Mouse (Mus musculus) ES-E14 (cell line): ENCODE results near the gene Ago4. TPM values are rescaled to one million over a fixed set of nuclear protein-coding genes. Genes with fewer than 3 reads are reported as not detected.

Experiments used
- DNase-seq: peaks from one replicate; pipeline ENCODE4 v3.0.0-alpha.2; 2013; ENCODE audit warnings: low read depth, low spot score
- H3K27ac ChIP-seq: 2 replicates; pipeline ENCODE4 v1.5.1; 2012; ENCODE audit warnings: low read depth, mild to moderate bottlenecking, low read length, moderate library complexity, mixed read lengths; ENCODE audit not compliant: poor library complexity, insufficient read depth, severe bottlenecking
- H3K36me3 ChIP-seq: 2 replicates; pipeline ENCODE4 v1.6.1; 2012; ENCODE audit warnings: mild to moderate bottlenecking, low read length, moderate library complexity, mixed read lengths; ENCODE audit not compliant: control insufficient read depth, poor library complexity, insufficient read depth, severe bottlenecking
- H3K4me1 ChIP-seq, 2 experiments: fragments of 150-350 bp in 1 of 2; sonication (generic) in 1 of 2; 2 replicates each; pipeline ENCODE4 v1.6.1; 2012; ENCODE audit warnings: low read length in 2 of 2, mild to moderate bottlenecking in 1 of 2, mixed read lengths in 1 of 2; ENCODE audit not compliant: control insufficient read depth in 2 of 2, insufficient read depth in 2 of 2, poor library complexity in 1 of 2
- H3K4me3 ChIP-seq, 2 experiments: fragments of 150-350 bp in 1 of 2; sonication (generic) in 1 of 2; 2 replicates each; pipeline ENCODE4 v1.5.1; 2012; ENCODE audit warnings: low read length in 2 of 2, low read depth in 1 of 2, mild to moderate bottlenecking in 1 of 2, mixed read lengths in 1 of 2; ENCODE audit not compliant: insufficient read depth in 1 of 2, poor library complexity in 1 of 2, severe bottlenecking in 1 of 2
- H3K9ac ChIP-seq: 2 replicates; pipeline ENCODE4 v1.6.1; 2012; ENCODE audit warnings: low read depth, mild to moderate bottlenecking, low read length, mixed read lengths; ENCODE audit not compliant: poor library complexity, insufficient read depth, severe bottlenecking
- H3K9me3 ChIP-seq: fragments of 150-350 bp; sonication (generic); 2 replicates; pipeline ENCODE4 v1.6.1; 2012; ENCODE audit warnings: low read depth, mild to moderate bottlenecking, low read length; ENCODE audit not compliant: control insufficient read depth, insufficient read depth
- CHD2 ChIP-seq: IDR thresholded peaks from 2 replicates; pipeline ENCODE4 v1.6.1; 2014; ENCODE audit warnings: mild to moderate bottlenecking, low read depth, low read length, inconsistent platforms
- HCFC1 ChIP-seq: IDR thresholded peaks from 2 replicates; pipeline ENCODE4 v1.6.1; 2012; ENCODE audit warnings: low read length, inconsistent platforms, borderline replicate concordance; ENCODE audit not compliant: insufficient read depth
- MAFK ChIP-seq: IDR thresholded peaks from 2 replicates; pipeline ENCODE4 v1.6.1; 2014; ENCODE audit warnings: mild to moderate bottlenecking, low read depth, low read length, inconsistent platforms; ENCODE audit not compliant: insufficient read depth
- ZC3H11A ChIP-seq: IDR thresholded peaks from 2 replicates; pipeline ENCODE4 v1.6.1; 2012; ENCODE audit warnings: low read depth, mild to moderate bottlenecking, inconsistent platforms, low read length, borderline replicate concordance
- ZNF384 ChIP-seq: IDR thresholded peaks from 2 replicates; pipeline ENCODE4 v1.6.1; 2012; ENCODE audit warnings: low read depth, low read length, inconsistent platforms
- in situ Hi-C, 2 experiments: fragments of 600-800 bp; cut with MboI; formaldehyde crosslinking; loops; one replicate each; pipeline ENCODE4 v1.15.1; 2025; ENCODE audit warnings: low sequenced_read_pairs in 2 of 2, inconsistent platforms in 1 of 2; ENCODE audit not compliant: unreplicated experiment in 2 of 2
- total RNA-seq: library from RNA; depleted of rRNA; stranded (reverse); fragments of 300-350 nt; gene quantifications from 2 replicates; pipeline ENCODE4 v1.2.3, GENCODE M21; 2012

Ago4 gene
- total RNA-seq, 1 experiment = 0.18 TPM

DNA sequence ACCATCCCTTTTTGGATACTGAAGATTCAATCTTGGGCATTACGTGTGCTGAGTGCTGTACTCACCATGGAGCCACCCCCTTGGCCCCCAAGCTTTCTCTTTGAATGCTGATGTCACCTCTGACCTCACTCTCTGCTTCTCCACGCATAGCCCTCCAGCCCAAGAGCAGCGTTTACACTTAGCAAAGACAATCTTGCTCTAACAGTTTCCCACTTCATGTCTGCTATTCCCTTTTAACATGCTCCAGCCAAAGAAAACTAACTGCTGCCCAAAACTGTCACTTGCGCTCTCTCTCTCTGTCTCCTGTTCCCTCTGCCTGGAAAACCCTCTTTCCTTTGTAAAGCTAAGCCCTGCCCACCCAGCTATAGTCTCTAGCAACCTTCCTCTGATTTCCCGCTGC is 37.8 kb downstream of the Ago4 start:
- in situ Hi-C loops = no loop called here
- TF ChIP-seq CHD2 (no peak), MAFK (no peak), ZC3H11A (no peak), ZNF384 (no peak), HCFC1 (no peak)
- DNase-seq = no peak
- Histone ChIP-seq H3K36me3 (no peaks in the 10 kb centered on the region), H3K27ac (no peak overlapping the region), H3K4me1 (no peaks in the 10 kb centered on the region), H3K9me3 (no peaks in the 10 kb centered on the region), H3K4me3 (no peak overlapping the region), H3K9ac (no peak overlapping the region)

DNA sequence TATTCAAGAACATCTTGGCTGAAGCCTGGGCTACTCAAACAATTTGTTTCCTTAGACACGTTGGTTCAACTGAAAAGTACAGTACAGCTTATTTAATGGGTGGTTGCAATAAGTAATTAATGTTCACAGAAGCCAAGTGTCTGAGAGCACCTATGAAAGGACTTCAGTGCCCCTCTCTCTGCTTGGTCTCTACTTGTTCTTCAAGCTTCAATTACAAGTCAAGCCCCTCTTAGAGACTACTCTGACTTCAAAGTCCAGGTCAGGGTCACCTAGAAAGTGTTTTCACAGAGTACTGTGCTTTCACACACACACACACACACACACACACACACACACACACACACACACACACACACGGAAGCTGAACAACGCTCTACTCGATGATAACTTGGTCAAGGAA is 39.9 kb downstream of the Ago4 start:
- no peak overlapping the region for H3K4me3 ChIP-seq
- no peak for DNase-seq
- no peaks in the 10 kb centered on the region for H3K4me1 ChIP-seq
- H3K27ac ChIP-seq = no peak overlapping the region
- H3K9ac ChIP-seq = no peak overlapping the region
- no peaks in the 10 kb centered on the region for H3K36me3 ChIP-seq
- H3K9me3 ChIP-seq = no peaks in the 10 kb centered on the region
- no peak for TF ChIP-seq CHD2
- no peak for TF ChIP-seq MAFK
- TF ChIP-seq ZNF384 = no peak
- in situ Hi-C loops = no loop called here

DNA sequence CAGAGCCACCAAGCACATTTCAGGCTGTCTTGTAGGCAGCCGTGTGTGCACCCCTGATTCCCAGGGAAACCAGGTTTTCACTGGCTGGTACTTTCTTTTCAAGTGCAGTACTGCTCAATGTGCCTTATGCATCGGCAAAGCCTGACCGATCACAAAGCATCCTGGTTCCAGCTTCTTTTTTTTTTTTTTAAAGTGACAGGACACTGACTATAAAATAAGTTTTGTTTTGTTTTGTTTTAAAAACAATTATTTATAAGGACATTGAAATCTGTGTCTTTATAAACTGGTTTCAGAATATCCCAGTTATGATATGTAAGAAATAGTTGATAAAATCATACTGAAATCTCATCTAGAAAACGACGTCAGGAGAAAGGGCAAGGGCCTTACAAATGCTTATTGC is 41.3 kb downstream of the Ago4 start:
- H3K9ac ChIP-seq = no peak overlapping the region
- peak; percentile 83 for TF ChIP-seq ZNF384
- no peak for TF ChIP-seq MAFK
- H3K4me3 ChIP-seq = no peak overlapping the region
- no peak overlapping the region for H3K27ac ChIP-seq
- no peaks in the 10 kb centered on the region for H3K36me3 ChIP-seq
- in situ Hi-C loops = no loop called here
- H3K9me3 ChIP-seq = no peaks in the 10 kb centered on the region
- DNase-seq = no peak
- no peaks in the 10 kb centered on the region for H3K4me1 ChIP-seq

DNA sequence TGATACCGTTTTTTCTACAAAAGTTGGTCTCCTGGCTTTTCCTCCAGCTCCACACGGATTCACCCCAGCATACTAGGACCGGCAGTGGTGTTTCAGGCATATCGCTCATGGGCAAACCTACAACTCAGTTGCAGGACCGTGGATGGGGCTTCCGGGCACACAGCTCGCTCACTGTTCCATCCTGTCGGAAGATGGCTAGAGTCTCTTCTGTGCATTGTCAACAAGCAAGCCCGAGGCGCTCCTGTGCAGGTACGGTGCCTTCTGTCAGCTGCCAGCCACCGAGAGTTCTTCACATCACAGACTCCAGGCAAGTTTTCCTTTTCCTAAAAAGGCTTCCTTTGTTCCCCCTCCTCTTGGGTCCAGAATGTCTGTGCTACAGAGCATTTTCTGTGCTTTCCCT is 42.5 kb downstream of the Ago4 start:
- Histone ChIP-seq H3K9ac (no peak overlapping the region), H3K4me3 (no peak overlapping the region), H3K4me1 (no peaks in the 10 kb centered on the region), H3K9me3 (no peaks in the 10 kb centered on the region), H3K27ac (no peak overlapping the region), H3K36me3 (no peaks in the 10 kb centered on the region)
- DNase-seq = no peak
- TF ChIP-seq CHD2 = no peak
- no peak for TF ChIP-seq MAFK
- no peak for TF ChIP-seq ZC3H11A
- TF ChIP-seq ZNF384 = no peak
- TF ChIP-seq HCFC1 = no peak
- in situ Hi-C loops = no loop called here

DNA sequence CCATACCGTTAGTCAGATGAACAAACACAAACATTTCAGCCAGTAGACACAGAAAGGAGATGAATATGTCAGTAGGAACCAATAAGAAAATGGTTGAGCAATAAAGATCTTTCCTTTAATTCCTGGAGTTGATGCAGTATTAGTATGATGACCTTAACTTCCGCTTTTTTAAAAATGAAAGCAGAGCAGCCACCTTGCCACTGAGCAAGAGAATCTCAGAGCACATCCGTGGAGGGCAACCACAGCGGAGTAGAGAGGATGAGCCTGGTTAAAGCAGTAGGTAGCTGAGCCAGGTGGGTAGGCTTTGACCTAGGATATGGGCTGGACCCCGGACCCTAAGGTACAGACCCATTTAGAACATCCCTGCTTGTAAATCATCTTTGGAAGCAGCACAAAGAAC is 43.5 kb downstream of the Ago4 start:
- Histone ChIP-seq H3K36me3 (no peaks in the 10 kb centered on the region), H3K4me3 (no peak overlapping the region), H3K9me3 (no peaks in the 10 kb centered on the region), H3K9ac (no peak overlapping the region), H3K4me1 (no peaks in the 10 kb centered on the region), H3K27ac (no peak overlapping the region)
- DNase-seq = no peak
- no peak for TF ChIP-seq MAFK
- TF ChIP-seq ZNF384 = no peak
- TF ChIP-seq CHD2 = no peak
- no peak for TF ChIP-seq ZC3H11A
- no peak for TF ChIP-seq HCFC1
- in situ Hi-C loops = no loop called here
